Mouse (Mus musculus) kidney, adult 2 months (tissue): ENCODE measurements around the gene Ltbp3. TPM values are rescaled to one million over a fixed set of nuclear protein-coding genes. Genes with fewer than 3 reads are reported as not detected.

ENCODE experiments used
- DNase-seq: peaks from one replicate; pipeline ENCODE4 v3.0.0; 2021
- H3K27ac ChIP-seq: fragments of 200-500 bp; 2 replicates; pipeline ENCODE4 v1.5.1; 2012; ENCODE audit warnings: low read depth, low read length, control low read depth, inconsistent platforms; ENCODE audit not compliant: insufficient read depth
- H3K27me3 ChIP-seq: fragments of 200-500 bp; replicated peaks from 2 replicates; pipeline ENCODE4 v1.6.1; 2012; ENCODE audit warnings: mild to moderate bottlenecking, moderate library complexity, low read length, inconsistent platforms; ENCODE audit not compliant: control insufficient read depth, insufficient read depth
- H3K36me3 ChIP-seq: fragments of 200-500 bp; 2 replicates; pipeline ENCODE4 v1.6.1; 2012; ENCODE audit warnings: mild to moderate bottlenecking, moderate library complexity, low read length, inconsistent platforms; ENCODE audit not compliant: control insufficient read depth, insufficient read depth
- H3K4me1 ChIP-seq: fragments of 200-500 bp; 2 replicates; pipeline ENCODE4 v1.6.1; 2011; ENCODE audit warnings: low read length; ENCODE audit not compliant: control insufficient read depth, insufficient read depth
- H3K4me3 ChIP-seq: fragments of 200-500 bp; 2 replicates; pipeline ENCODE4 v1.5.1; 2011; ENCODE audit warnings: mild to moderate bottlenecking, low read depth, low read length, control low read depth; ENCODE audit not compliant: insufficient read depth
- CTCF ChIP-seq: fragments of 200-500 bp; conservative IDR thresholded peaks from 2 replicates; pipeline ENCODE4 v1.5.1; 2011; ENCODE audit warnings: low read depth, mild to moderate bottlenecking, control low read depth, low read length, moderate library complexity, mixed read lengths; ENCODE audit not compliant: insufficient read depth, insufficient read length
- POLR2A ChIP-seq: fragments of 200-500 bp; IDR thresholded peaks from one replicate; pipeline ENCODE4 v1.6.1; 2011; ENCODE audit warnings: low read depth, low read length, control low read depth
- WGBS: fragments of 180-500 bp; shearing (Covaris S2); methylation state at CpG from one replicate; pipeline ENCODE4 v1.1.7; 2018; 5-methylcytosine and 5-hydroxymethylcytosine counted together
- polyA plus RNA-seq: library from polyadenylated mRNA; depleted of rRNA; stranded (reverse); fragments of >200 nt; gene quantifications from 2 replicates; pipeline ENCODE4 v1.2.3, GENCODE M21; 2012

Gene Ltbp3
- polyA plus RNA-seq, 1 experiment: 52.8 TPM

GRCm38 (mm10) chr19:5794771-5795576 is 54.3 kb downstream of the Ltbp3 start:
- peak; percentile 67 for DNase-seq
- TF ChIP-seq CTCF: no peak
- peak; percentile 79 for TF ChIP-seq POLR2A
- H3K4me3 ChIP-seq: peak overlapping the region; percentile 30
- 8% methylated on average over 5 of the region's 5 CpGs for WGBS
- peak overlapping the region; percentile 57 for H3K27ac ChIP-seq
- H3K4me1 ChIP-seq: peaks cover 3% of the 10 kb centered on the region; the same call in 1 of the 2 replicates
- peaks cover 36% of the 10 kb centered on the region for H3K36me3 ChIP-seq
- H3K27me3 ChIP-seq: no peaks in the 10 kb centered on the region

- H3K4me3 ChIP-seq: peak overlapping the region; percentile 84
- no peaks in the 10 kb centered on the region for H3K27me3 ChIP-seq
- 13% methylated on average over 11 of the region's 11 CpGs for WGBS
- H3K4me1 ChIP-seq: peaks cover 3% of the 10 kb centered on the region; the same call in 1 of the 2 replicates
- peak overlapping the region; percentile 54 for H3K27ac ChIP-seq
- DNase-seq: no peak
- peaks cover 42% of the 10 kb centered on the region for H3K36me3 ChIP-seq
- peak; percentile 5 for TF ChIP-seq POLR2A
- TF ChIP-seq CTCF: no peak
These were observed 55.2 kb downstream of the Ltbp3 start for GRCm38 (mm10) chr19:5795668-5796572.

GRCm38 (mm10) chr19:5796573-5797111 is 55.9 kb downstream of the Ltbp3 start:
- Histone ChIP-seq H3K27ac (peak overlapping the region; percentile 54), H3K36me3 (peaks cover 42% of the 10 kb centered on the region)

GRCm38 (mm10) chr19:5797381-5798111 is 56.8 kb downstream of the Ltbp3 start:
- no peaks in the 10 kb centered on the region for H3K27me3 ChIP-seq
- H3K4me3 ChIP-seq: peak overlapping the region; percentile 84
- WGBS: under 1% methylated on average over 7 of the region's 7 CpGs
- peaks cover 3% of the 10 kb centered on the region; the same call in 1 of the 2 replicates for H3K4me1 ChIP-seq
- TF ChIP-seq POLR2A: peak; percentile 39
- no peak for TF ChIP-seq CTCF
- peak overlapping the region; percentile 66 for H3K27ac ChIP-seq
- DNase-seq: no peak
- peaks cover 42% of the 10 kb centered on the region for H3K36me3 ChIP-seq

More at GRCm38 (mm10) chr19:5796573-5797111, 55.9 kb downstream of the Ltbp3 start:
- H3K27me3 ChIP-seq: no peaks in the 10 kb centered on the region
- H3K4me1 ChIP-seq: peaks cover 3% of the 10 kb centered on the region; the same call in 1 of the 2 replicates
- H3K4me3 ChIP-seq: peak overlapping the region; percentile 84
- DNase-seq: no peak
- TF ChIP-seq POLR2A (no peak), CTCF (no peak)
- 6% methylated on average over 7 of the region's 7 CpGs for WGBS

GRCm38 (mm10) chr19:5798700-5799479 is 58.2 kb downstream of the Ltbp3 start:
- H3K4me3 ChIP-seq: peak overlapping the region; percentile 75
- peaks cover 4% of the 10 kb centered on the region; the same call in 1 of the 2 replicates for H3K4me1 ChIP-seq
- under 1% methylated on average over 7 of the region's 7 CpGs for WGBS
- H3K27me3 ChIP-seq: no peaks in the 10 kb centered on the region
- H3K27ac ChIP-seq: 0 out of 2 replicates have a peak overlapping the region, but pooled peaks have one; percentile 15
- TF ChIP-seq POLR2A (peak; percentile 50), CTCF (no peak)
- no peak for DNase-seq
- H3K36me3 ChIP-seq: peaks cover 42% of the 10 kb centered on the region
